Mouse (Mus musculus) E14TG2a.4 (cell line): ENCODE data around the gene Idua.

Source experiments
- CTCF ChIP-seq: conservative IDR thresholded peaks from 2 replicates; pipeline ENCODE4 v1.5.1; 2014; ENCODE audit warnings: low read length
- NANOG ChIP-seq: IDR thresholded peaks from 2 replicates; pipeline ENCODE4 v1.6.1; 2014; ENCODE audit warnings: borderline replicate concordance, low read length, mixed read lengths

- no peak for TF ChIP-seq CTCF
- no peak for TF ChIP-seq NANOG
Measured at GRCm38 (mm10) chr5:108674624-108675023, 14.5 kb downstream of the Idua start.
